Mouse (Mus musculus) megakaryocyte, embryonic 14.5 days (primary cell): ENCODE measurements around the gene Upp2. TPM values are rescaled to one million over a fixed set of nuclear protein-coding genes. Genes with fewer than 3 reads are reported as not detected.

ENCODE experiments used
- H3K27me3 ChIP-seq: replicated peaks from 2 replicates; pipeline ENCODE3; 2012; ENCODE audit warnings: inconsistent platforms
- H3K36me3 ChIP-seq: replicated peaks from 2 replicates; pipeline ENCODE3; 2012; ENCODE audit warnings: low read length, inconsistent platforms, mixed read lengths
- H3K4me1 ChIP-seq: 2 replicates; pipeline ENCODE4 v1.6.1; 2012; ENCODE audit warnings: inconsistent platforms
- H3K4me3 ChIP-seq: replicated peaks from 2 replicates; pipeline ENCODE3; 2012; ENCODE audit warnings: moderate library complexity, mild to moderate bottlenecking, inconsistent platforms
- H3K9me3 ChIP-seq: 2 replicates; pipeline ENCODE4 v1.6.1; 2012; ENCODE audit warnings: inconsistent platforms
- FLI1 ChIP-seq: IDR thresholded peaks from 2 replicates; pipeline ENCODE4 v1.6.1; 2012; ENCODE audit warnings: low read length, inconsistent platforms, mixed read lengths
- GATA1 ChIP-seq: IDR thresholded peaks from 3 replicates; pipeline ENCODE4 v1.6.1; 2012; ENCODE audit warnings: mixed read lengths, low read length, inconsistent platforms, borderline replicate concordance
- polyA plus RNA-seq: library from polyadenylated mRNA; stranded (reverse); fragments of >175 nt; gene quantifications from 2 replicates; pipeline ENCODE4 v1.2.3, GENCODE M21; 2012; ENCODE audit warnings: low replicate concordance; ENCODE audit not compliant: insufficient read depth

Upp2 gene
- not detected in 2 replicates for polyA plus RNA-seq

GRCm38 (mm10) chr2:58567066-58567810 lies at the start of gene Upp2, which contains the start of gene Acvr1:
Gene Upp2 (plus strand): TSS chr2:58567298.
Gene Acvr1 (minus strand): TSS chr2:58567157.
- Histone ChIP-seq H3K9me3 (0 out of 2 replicates have a peak, but pooled peaks cover 3% of the 10 kb centered on the region), H3K36me3 (no peaks in the 10 kb centered on the region), H3K4me3 (peak within 1 kb of the TSS; percentile 93), H3K27me3 (peaks cover 58% of the 10 kb centered on the region), H3K4me1 (peaks cover 11% of the 10 kb centered on the region)
- TF ChIP-seq FLI1 (no peak), GATA1 (no peak)

- H3K9me3 ChIP-seq, result peaks cover 7% of the 10 kb centered on the region; the same call in 1 of the 2 replicates
- no peaks in the 10 kb centered on the region for H3K27me3 ChIP-seq
- H3K4me1 ChIP-seq, result no peaks in the 10 kb centered on the region
- no peaks in the 10 kb centered on the region for H3K36me3 ChIP-seq
- H3K4me3 ChIP-seq, result no peak overlapping the region
- no peak for TF ChIP-seq FLI1
- no peak for TF ChIP-seq GATA1
These were observed 48.6 kb upstream of the Upp2 start for GRCm38 (mm10) chr2:58518517-58518916.

GRCm38 (mm10) chr2:58520727-58521126 lies 46.4 kb upstream of the Upp2 start:
- Histone ChIP-seq H3K9me3 (0 out of 2 replicates have a peak, but pooled peaks cover 7% of the 10 kb centered on the region), H3K4me3 (no peak overlapping the region), H3K36me3 (no peaks in the 10 kb centered on the region), H3K4me1 (no peaks in the 10 kb centered on the region), H3K27me3 (no peaks in the 10 kb centered on the region)
- no peak for TF ChIP-seq FLI1
- no peak for TF ChIP-seq GATA1

GRCm38 (mm10) chr2:58521621-58522020 lies 45.5 kb upstream of the Upp2 start:
- H3K9me3 ChIP-seq, result 0 out of 2 replicates have a peak, but pooled peaks cover 7% of the 10 kb centered on the region
- no peak overlapping the region for H3K4me3 ChIP-seq
- H3K4me1 ChIP-seq, result no peaks in the 10 kb centered on the region
- H3K36me3 ChIP-seq, result no peaks in the 10 kb centered on the region
- H3K27me3 ChIP-seq, result no peaks in the 10 kb centered on the region
- TF ChIP-seq GATA1 (no peak), FLI1 (no peak)

- H3K4me3 ChIP-seq, result no peak overlapping the region
- TF ChIP-seq FLI1, result no peak
- TF ChIP-seq GATA1, result no peak
- H3K27me3 ChIP-seq, result no peaks in the 10 kb centered on the region
- no peaks in the 10 kb centered on the region for H3K4me1 ChIP-seq
- H3K9me3 ChIP-seq, result 0 out of 2 replicates have a peak, but pooled peaks cover 4% of the 10 kb centered on the region
- no peaks in the 10 kb centered on the region for H3K36me3 ChIP-seq
These were observed 44.0 kb upstream of the Upp2 start for GRCm38 (mm10) chr2:58523097-58523496.

- no peak for TF ChIP-seq FLI1
- TF ChIP-seq GATA1, result no peak
- Histone ChIP-seq H3K9me3 (0 out of 2 replicates have a peak, but pooled peaks cover 4% of the 10 kb centered on the region), H3K4me1 (no peaks in the 10 kb centered on the region), H3K36me3 (no peaks in the 10 kb centered on the region), H3K27me3 (no peaks in the 10 kb centered on the region), H3K4me3 (no peak overlapping the region)
These were observed 43.2 kb upstream of the Upp2 start for GRCm38 (mm10) chr2:58523894-58524293.

- 0 out of 2 replicates have a peak, but pooled peaks cover 4% of the 10 kb centered on the region for H3K9me3 ChIP-seq
- H3K27me3 ChIP-seq, result no peaks in the 10 kb centered on the region
- no peaks in the 10 kb centered on the region for H3K36me3 ChIP-seq
- no peak for TF ChIP-seq GATA1
- TF ChIP-seq FLI1, result no peak
- no peaks in the 10 kb centered on the region for H3K4me1 ChIP-seq
- H3K4me3 ChIP-seq, result no peak overlapping the region
These were observed 42.7 kb upstream of the Upp2 start for GRCm38 (mm10) chr2:58524356-58524755.

GRCm38 (mm10) chr2:58527786-58528185 lies 39.3 kb upstream of the Upp2 start:
- no peak for TF ChIP-seq GATA1
- TF ChIP-seq FLI1, result no peak
- Histone ChIP-seq H3K4me3 (no peak overlapping the region), H3K9me3 (0 out of 2 replicates have a peak, but pooled peaks cover 4% of the 10 kb centered on the region)

GRCm38 (mm10) chr2:58529384-58529783 lies 37.7 kb upstream of the Upp2 start:
- TF ChIP-seq GATA1 (no peak), FLI1 (no peak)
- no peaks in the 10 kb centered on the region for H3K27me3 ChIP-seq
- no peak overlapping the region for H3K4me3 ChIP-seq
- H3K36me3 ChIP-seq, result no peaks in the 10 kb centered on the region
- H3K9me3 ChIP-seq, result 0 out of 2 replicates have a peak, but pooled peaks cover 4% of the 10 kb centered on the region
- H3K4me1 ChIP-seq, result no peaks in the 10 kb centered on the region

More at GRCm38 (mm10) chr2:58527786-58528185, 39.3 kb upstream of the Upp2 start:
- Histone ChIP-seq H3K4me1 (no peaks in the 10 kb centered on the region), H3K27me3 (no peaks in the 10 kb centered on the region), H3K36me3 (no peaks in the 10 kb centered on the region)

- Histone ChIP-seq H3K27me3 (no peaks in the 10 kb centered on the region), H3K4me1 (no peaks in the 10 kb centered on the region), H3K36me3 (no peaks in the 10 kb centered on the region), H3K9me3 (0 out of 2 replicates have a peak, but pooled peaks cover 4% of the 10 kb centered on the region), H3K4me3 (no peak overlapping the region)
- no peak for TF ChIP-seq FLI1
These were observed 37.1 kb upstream of the Upp2 start for GRCm38 (mm10) chr2:58529860-58530440.
